Mouse (Mus musculus) cerebellum, postnatal 25 days (tissue): Measurements from ENCODE around the gene Tcn2.
A peak's percentile ranks its signal among the peaks of the same experiment; 100 is the strongest.
"Not testable (repeated sequence)": the region's sequence is repeated elsewhere in the genome, so short reads cannot be mapped to it uniquely, and the experiment has no call there.

Experiments
- DNase-seq, 2 experiments: peaks; one replicate each; pipeline ENCODE4 v3.0.0; 2021; ENCODE audit warnings: mixed read lengths in 2 of 2

Gene Tcn2

GRCm38 (mm10) chr11:3925916-3926315 is 6.0 kb downstream of the Tcn2 start:
- no peak for DNase-seq

GRCm38 (mm10) chr11:3922731-3923130 is 9.2 kb downstream of the Tcn2 start:
- no peak for DNase-seq

GRCm38 (mm10) chr11:3922115-3922514 is 9.8 kb downstream of the Tcn2 start:
- DNase-seq: no peak

- peak; percentile 68 to 81 for DNase-seq
Observed at GRCm38 (mm10) chr11:3921281-3921850, 10.6 kb downstream of the Tcn2 start.

GRCm38 (mm10) chr11:3920476-3920875 is 11.5 kb downstream of the Tcn2 start:
- DNase-seq: no peak

- DNase-seq: peak in 1 of 2 experiments; percentile 67
Observed at GRCm38 (mm10) chr11:3918738-3919137, 13.2 kb downstream of the Tcn2 start.

- peak; percentile 94 to 97 for DNase-seq
Observed at GRCm38 (mm10) chr11:3914109-3914840, 17.7 kb downstream of the Tcn2 start, which contains the start of gene Slc35e4. Slc35e4 (minus strand) TSS chr11:3914664.

GRCm38 (mm10) chr11:3913316-3914108 is 18.4 kb downstream of the Tcn2 start:
- DNase-seq: peak; percentile 93 to 95

GRCm38 (mm10) chr11:3912875-3913271 is 19.1 kb downstream of the Tcn2 start:
- peak in 1 of 2 experiments; percentile 60 for DNase-seq

- DNase-seq: peak; percentile 48 to 71
Observed at GRCm38 (mm10) chr11:3912100-3912874, 19.7 kb downstream of the Tcn2 start.

GRCm38 (mm10) chr11:3911440-3911839 is 20.5 kb downstream of the Tcn2 start:
- not testable (repeated sequence) for DNase-seq

- peak; percentile 49 to 64 for DNase-seq
Observed at GRCm38 (mm10) chr11:3910513-3911310, 21.2 kb downstream of the Tcn2 start.

GRCm38 (mm10) chr11:3909236-3909635 is 22.7 kb downstream of the Tcn2 start:
- DNase-seq: no peak

- DNase-seq: no peak
Observed at GRCm38 (mm10) chr11:3905446-3905845, 26.5 kb downstream of the Tcn2 start.

- no peak for DNase-seq
Observed at GRCm38 (mm10) chr11:3904673-3905072, 27.3 kb downstream of the Tcn2 start.

- DNase-seq: peak; percentile 38 to 66
Observed at GRCm38 (mm10) chr11:3903046-3903445, 28.9 kb downstream of the Tcn2 start.

- no peak for DNase-seq
Observed at GRCm38 (mm10) chr11:3902516-3902915, 29.4 kb downstream of the Tcn2 start.

GRCm38 (mm10) chr11:3900296-3900695 is 31.7 kb downstream of the Tcn2 start:
- DNase-seq: no peak

- no peak for DNase-seq
Observed at GRCm38 (mm10) chr11:3895933-3896332, 36.0 kb downstream of the Tcn2 start.

GRCm38 (mm10) chr11:3895458-3895857 is 36.5 kb downstream of the Tcn2 start:
- DNase-seq: no peak

- DNase-seq: peak; percentile 71 to 82
Observed at GRCm38 (mm10) chr11:3894406-3895281, 37.3 kb downstream of the Tcn2 start, which contains the start of the genes 4921536K21Rik and Dusp18. 4921536K21Rik (minus strand) TSS chr11:3895098. Dusp18 (plus strand) TSS chr11:3895240.
